In the genomic region with DNA sequence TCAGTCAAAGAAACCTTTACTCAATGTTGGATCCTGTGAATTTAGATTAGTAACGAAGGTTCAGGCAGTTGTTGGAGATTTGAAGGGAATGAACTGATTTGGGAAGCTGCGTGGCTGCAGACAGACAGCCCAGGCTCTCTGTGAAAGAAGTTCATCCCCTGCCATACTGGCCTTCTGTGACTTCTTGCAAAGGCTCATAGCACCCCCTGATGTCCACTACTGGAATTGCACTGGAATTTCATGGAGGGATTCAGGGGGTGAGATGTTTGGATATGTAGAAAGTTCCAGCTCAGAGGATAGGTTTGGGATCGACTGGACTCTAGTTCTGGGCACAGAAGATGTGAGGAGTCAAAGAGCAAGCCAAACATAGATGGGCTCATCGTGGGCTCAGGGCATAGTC, we compare ENCODE assay signal across 9 mouse cellular contexts. TPM values are rescaled to one million over a fixed set of nuclear protein-coding genes. Genes with fewer than 3 reads are reported as not detected.
DNase-seq lines count a peak whose midpoint lies in the region; ATAC-seq and TF ChIP-seq lines count a peak whose summit lies in the region.
"Had no signal": no experiment of that assay in that cellular context is flagged by ENCODE, and none has a peak within 500 bp of the region (broad histone marks: within the 10 kb centered on the region; RNA-seq: fewer than 3 reads in every experiment).

No protein-coding gene starts in this region.

- no peak overlapping the region for H3K4me2 ChIP-seq in intestine, embryonic 14.5 days (ENCODE audit: low read length)
- no peak overlapping the region for H3K4me2 ChIP-seq in intestine, embryonic 15.5 days (replicated peaks)
- H3K4me2 ChIP-seq: midbrain, embryonic 12.5 days had no signal

- no peak overlapping the region for H3K4me3 ChIP-seq in intestine, embryonic 14.5 days (ENCODE audit: low read depth, low read length)
- no peak overlapping the region for H3K4me3 ChIP-seq in intestine, embryonic 15.5 days (replicated peaks)
- no peak overlapping the region for H3K4me3 ChIP-seq in cerebellum, adult 2 months (replicated peaks; ENCODE audit: insufficient read depth, low read depth, low read length)
- H3K4me3 ChIP-seq: midbrain, embryonic 12.5 days had no signal

- ATAC-seq in intestine, embryonic 14.5 days (replicated peaks; ENCODE audit: low FRiP score, low TSS enrichment, low read depth): no peak
- no peak for ATAC-seq in intestine, embryonic 15.5 days

- WGBS in intestine, embryonic 14.5 days: 28% methylated on average over 4 of the region's 4 CpGs
- 34% methylated on average over 4 of the region's 4 CpGs for WGBS in intestine, embryonic 15.5 days
- 19% methylated on average over 4 of the region's 4 CpGs for WGBS in cerebellum, adult 2 months

- H3K9me3 ChIP-seq in intestine, embryonic 14.5 days (ENCODE audit: control insufficient read depth, low read length): no peaks in the 10 kb centered on the region
- H3K9me3 ChIP-seq in intestine, embryonic 15.5 days: no peaks in the 10 kb centered on the region

- H3K36me3 ChIP-seq in intestine, embryonic 14.5 days (ENCODE audit: control insufficient read depth, insufficient read depth, low read length): no peaks in the 10 kb centered on the region
- no peaks in the 10 kb centered on the region for H3K36me3 ChIP-seq in intestine, embryonic 15.5 days
- no peaks in the 10 kb centered on the region for H3K36me3 ChIP-seq in splenic B cell, adult 2 months (ENCODE audit: control insufficient read depth, insufficient read depth, low read length, poor library complexity, severe bottlenecking)
- H3K36me3 ChIP-seq: midbrain, embryonic 12.5 days had no signal

- no peak overlapping the region for H3K27ac ChIP-seq in intestine, embryonic 14.5 days (ENCODE audit: low read depth)
- H3K27ac ChIP-seq in intestine, embryonic 15.5 days: no peak overlapping the region
- no peak overlapping the region for H3K27ac ChIP-seq in cerebellum, adult 2 months (ENCODE audit: insufficient read depth, low read length)
- H3K27ac ChIP-seq: midbrain, embryonic 12.5 days had no signal

- no peak for TF ChIP-seq POLR2A in cerebellum, adult 2 months (IDR thresholded peaks at IDR 0.05; ENCODE audit: borderline replicate concordance, insufficient read depth, low read length)

- DNase-seq in intestine, embryonic 14.5 days (ENCODE audit: low spot score): peak; percentile 91
- peak; percentile 41 for DNase-seq in MEL-GATA-1-ER (ENCODE audit: extremely low read depth, low read depth)
- DNase-seq in cerebellum, adult 2 months: peak; percentile 50 to 68
- DNase-seq in frontal cortex, postnatal 25 days (ENCODE audit: low spot score in 2 of 2): peak; percentile 57 to 84
- peak; percentile 42 for DNase-seq in layer of hippocampus, adult 9-11 months
- DNase-seq in lung, postnatal 36 days: peak; percentile 59
- DNase-seq in splenic B cell, adult 2 months (ENCODE audit: low read depth, low spot score): peak; percentile 62

- no peaks in the 10 kb centered on the region for H3K4me1 ChIP-seq in intestine, embryonic 14.5 days (replicated peaks; ENCODE audit: control insufficient read depth, insufficient read depth, low read length)
- H3K4me1 ChIP-seq in intestine, embryonic 15.5 days (replicated peaks): no peaks in the 10 kb centered on the region
- no peaks in the 10 kb centered on the region for H3K4me1 ChIP-seq in cerebellum, adult 2 months (ENCODE audit: control insufficient read depth, insufficient read depth, low read length)
- H3K4me1 ChIP-seq: midbrain, embryonic 12.5 days had no signal

- no peak overlapping the region for H3K9ac ChIP-seq in intestine, embryonic 14.5 days (ENCODE audit: low read length)
- H3K9ac ChIP-seq in intestine, embryonic 15.5 days: no peak overlapping the region
- H3K9ac ChIP-seq: midbrain, embryonic 12.5 days had no signal

- peak; percentile 78 for TF ChIP-seq CTCF in cerebellum, adult 2 months (IDR thresholded peaks at IDR 0.05; ENCODE audit: borderline replicate concordance, insufficient read depth, low read depth, low read length)

- no peaks in the 10 kb centered on the region for H3K27me3 ChIP-seq in intestine, embryonic 14.5 days (replicated peaks; ENCODE audit: control insufficient read depth, insufficient read depth, low read length)
- H3K27me3 ChIP-seq in intestine, embryonic 15.5 days (replicated peaks): no peaks in the 10 kb centered on the region
- H3K27me3 ChIP-seq in cerebellum, adult 2 months (ENCODE audit: control insufficient read depth, insufficient read depth, low read length): no peaks in the 10 kb centered on the region
- no peaks in the 10 kb centered on the region for H3K27me3 ChIP-seq in splenic B cell, adult 2 months (ENCODE audit: control insufficient read depth, insufficient read depth, low read length, poor library complexity, severe bottlenecking)

RNA-seq across cellular contexts. Expression of gene Tmem130, which starts 27.7 kb away (rescaled TPM):
- polyA plus RNA-seq in intestine, embryonic 14.5 days (2014; fragmentation: Nextera tagmentation; extraction: Ambion mirVana): 2.9 and 3.3 TPM in 2 replicates
- 3.4 and 4.6 TPM in 2 replicates for polyA plus RNA-seq in intestine, embryonic 15.5 days (2015; fragmentation: Nextera tagmentation; extraction: Ambion mirVana)
- 159 and 178 TPM in 2 replicates for polyA plus RNA-seq in cerebellum, adult 2 months (2012; rRNA removed)

RNA-seq across cellular contexts. Expression of gene Trrap, which starts 33.6 kb away (rescaled TPM):
- 85.4 and 92.8 TPM in 2 replicates for polyA plus RNA-seq in intestine, embryonic 14.5 days (2014; fragmentation: Nextera tagmentation; extraction: Ambion mirVana)
- 45.9 and 49.3 TPM in 2 replicates for polyA plus RNA-seq in intestine, embryonic 15.5 days (2015; fragmentation: Nextera tagmentation; extraction: Ambion mirVana)
- polyA plus RNA-seq in cerebellum, adult 2 months (2012; rRNA removed): 128 and 130 TPM in 2 replicates

Comparison
In these comparisons a context has a peak if more than half of its experiments do, and no peak if none do; other contexts are left out.
1. DNase-seq: peak in every context shown above with its lines; median percentile 91 in intestine, embryonic 14.5 days; 70 in frontal cortex, postnatal 25 days; 62 in splenic B cell, adult 2 months; 59 in cerebellum, adult 2 months; 59 in lung, postnatal 36 days; 42 in layer of hippocampus, adult 9-11 months; 41 in MEL-GATA-1-ER.
2. RNA of gene Tmem130, which starts 27.7 kb away (polyA plus RNA-seq): 159 to 178 TPM in cerebellum, adult 2 months; 3.4 to 4.6 TPM in intestine, embryonic 15.5 days and 2.9 to 3.3 TPM in intestine, embryonic 14.5 days; every median in the first group is over 10 times any median in the second.